Mouse (Mus musculus) forebrain, embryonic 16.5 days (tissue): ENCODE data around the gene Rimkla. TPM values are rescaled to one million over a fixed set of nuclear protein-coding genes. Genes with fewer than 3 reads are reported as not detected.

Experiments
- ATAC-seq: fragments of 200-750 bp; cut with Nextera tagmentation; 2 replicates; pipeline ENCODE4 v1.8.0; 2017; ENCODE audit warnings: mild to moderate bottlenecking, moderate library complexity
- H3K27ac ChIP-seq: fragments of 300-500 bp; sonication (generic); 2 replicates; pipeline ENCODE4 v1.5.1; 2014; ENCODE audit warnings: low read length, control low read depth
- H3K27me3 ChIP-seq: fragments of 300-500 bp; sonication (generic); replicated peaks from 2 replicates; pipeline ENCODE4 v1.6.1; 2014; ENCODE audit warnings: low read length; ENCODE audit not compliant: control insufficient read depth, insufficient read depth
- H3K36me3 ChIP-seq: fragments of 300-500 bp; sonication (generic); 2 replicates; pipeline ENCODE4 v1.6.1; 2014; ENCODE audit not compliant: control insufficient read depth, insufficient read depth
- H3K4me1 ChIP-seq: fragments of 300-500 bp; sonication (generic); replicated peaks from 2 replicates; pipeline ENCODE4 v1.6.1; 2014; ENCODE audit warnings: low read length; ENCODE audit not compliant: control insufficient read depth, insufficient read depth
- H3K4me2 ChIP-seq: fragments of 300-500 bp; sonication (generic); 2 replicates; pipeline ENCODE4 v1.6.1; 2014; ENCODE audit warnings: mild to moderate bottlenecking, low read length, control low read depth
- H3K4me3 ChIP-seq: fragments of 300-500 bp; sonication (generic); replicated peaks from 2 replicates; pipeline ENCODE4 v1.5.1; 2014; ENCODE audit warnings: mild to moderate bottlenecking, low read length, control low read depth
- H3K9ac ChIP-seq: fragments of 300-500 bp; sonication (generic); replicated peaks from 2 replicates; pipeline ENCODE4 v1.6.1; 2014; ENCODE audit warnings: low read depth, low read length, control low read depth
- H3K9me3 ChIP-seq: fragments of 300-500 bp; sonication (generic); 2 replicates; pipeline ENCODE4 v1.6.1; 2016; ENCODE audit warnings: low read length; ENCODE audit not compliant: control insufficient read depth
- WGBS: fragments of 180-500 bp; shearing (Covaris S2); extraction: QIAGEN DNeasy Blood & Tissue Kit; methylation state at CpG from one replicate; pipeline ENCODE4 v1.1.7; 2014; 5-methylcytosine and 5-hydroxymethylcytosine counted together
- polyA plus RNA-seq: library from polyadenylated mRNA; unstranded; fragments of >200 nt; fragmentation: Nextera tagmentation; extraction: Ambion mirVana; gene quantifications from 2 replicates; pipeline ENCODE4 v1.2.1, GENCODE M21; 2015

Rimkla gene
- polyA plus RNA-seq, 1 experiment from 2014 or later: 22.9 TPM

- no peaks in the 10 kb centered on the region for H3K9me3 ChIP-seq
- no peak overlapping the region for H3K9ac ChIP-seq
- H3K36me3 ChIP-seq: no peaks in the 10 kb centered on the region
- H3K27ac ChIP-seq: no peak overlapping the region
- peaks cover 3% of the 10 kb centered on the region for H3K4me1 ChIP-seq
- H3K4me3 ChIP-seq: no peak overlapping the region
- no peak overlapping the region for H3K4me2 ChIP-seq
- H3K27me3 ChIP-seq: no peaks in the 10 kb centered on the region
- no peak for ATAC-seq
- 42% methylated on average over 2 of the region's 2 CpGs for WGBS
Measured at GRCm38 (mm10) chr4:119427680-119428079, 64.7 kb downstream of the Rimkla start.

- WGBS: 69% methylated on average over 2 of the region's 2 CpGs
- Histone ChIP-seq H3K4me2 (no peak overlapping the region), H3K27me3 (no peaks in the 10 kb centered on the region), H3K27ac (no peak overlapping the region), H3K36me3 (no peaks in the 10 kb centered on the region), H3K9ac (no peak overlapping the region), H3K9me3 (no peaks in the 10 kb centered on the region), H3K4me1 (peaks cover 11% of the 10 kb centered on the region), H3K4me3 (no peak overlapping the region)
- no peak for ATAC-seq
Measured at GRCm38 (mm10) chr4:119425601-119426000, 66.8 kb downstream of the Rimkla start.

GRCm38 (mm10) chr4:119425077-119425476 is 67.4 kb downstream of the Rimkla start:
- no peak overlapping the region for H3K4me2 ChIP-seq
- H3K36me3 ChIP-seq: no peaks in the 10 kb centered on the region
- no peaks in the 10 kb centered on the region for H3K9me3 ChIP-seq
- H3K4me3 ChIP-seq: no peak overlapping the region
- WGBS: 90% methylated on average over 2 of the region's 2 CpGs
- no peaks in the 10 kb centered on the region for H3K27me3 ChIP-seq
- H3K4me1 ChIP-seq: peaks cover 11% of the 10 kb centered on the region
- no peak overlapping the region for H3K9ac ChIP-seq
- no peak for ATAC-seq
- H3K27ac ChIP-seq: no peak overlapping the region

GRCm38 (mm10) chr4:119422294-119422964 is 70.0 kb downstream of the Rimkla start, which contains the start of the genes Ppcs and Zmynd12:
TSS of gene Ppcs (minus strand) at chr4:119422420.
TSS of gene Zmynd12 (plus strand) at chr4:119422814.
- Histone ChIP-seq H3K4me3 (peak within 1 kb of the TSS; percentile 77), H3K36me3 (no peaks in the 10 kb centered on the region), H3K27ac (peak within 1 kb of the TSS; percentile 86), H3K4me1 (peaks cover 11% of the 10 kb centered on the region), H3K4me2 (peak within 1 kb of the TSS; percentile 84), H3K9me3 (no peaks in the 10 kb centered on the region), H3K27me3 (no peaks in the 10 kb centered on the region), H3K9ac (peak within 1 kb of the TSS; percentile 75)
- under 1% methylated on average over 52 of the region's 52 CpGs for WGBS
- ATAC-seq: peak; percentile 91

- Histone ChIP-seq H3K9me3 (no peaks in the 10 kb centered on the region), H3K4me1 (peaks cover 11% of the 10 kb centered on the region), H3K27me3 (no peaks in the 10 kb centered on the region), H3K4me3 (peak overlapping the region; percentile 77), H3K36me3 (no peaks in the 10 kb centered on the region), H3K4me2 (peak overlapping the region; percentile 84), H3K27ac (peak overlapping the region; percentile 86), H3K9ac (peak overlapping the region; percentile 75)
- 0% methylated on average over 31 of the region's 31 CpGs for WGBS
- ATAC-seq: no peak; the same call in 1 of the 2 replicates
Measured at GRCm38 (mm10) chr4:119421921-119422293, 70.5 kb downstream of the Rimkla start.

GRCm38 (mm10) chr4:119421191-119421590 is 71.2 kb downstream of the Rimkla start:
- no peak for ATAC-seq
- no peaks in the 10 kb centered on the region for H3K9me3 ChIP-seq
- peak overlapping the region; percentile 77 for H3K4me3 ChIP-seq
- H3K27ac ChIP-seq: no peak overlapping the region
- H3K4me1 ChIP-seq: peaks cover 11% of the 10 kb centered on the region
- peak overlapping the region; percentile 84 for H3K4me2 ChIP-seq
- no peaks in the 10 kb centered on the region for H3K27me3 ChIP-seq
- no peaks in the 10 kb centered on the region for H3K36me3 ChIP-seq
- 71% methylated on average over 3 of the region's 3 CpGs for WGBS
- peak overlapping the region; percentile 75; the same call in 1 of the 2 replicates for H3K9ac ChIP-seq

- Histone ChIP-seq H3K4me1 (peaks cover 18% of the 10 kb centered on the region), H3K27me3 (no peaks in the 10 kb centered on the region)
- ATAC-seq: no peak
Measured at GRCm38 (mm10) chr4:119417894-119418293, 74.5 kb downstream of the Rimkla start.

GRCm38 (mm10) chr4:119417270-119417669 is 75.2 kb downstream of the Rimkla start:
- Histone ChIP-seq H3K36me3 (no peaks in the 10 kb centered on the region), H3K9ac (no peak overlapping the region), H3K4me1 (peaks cover 22% of the 10 kb centered on the region), H3K27ac (no peak overlapping the region), H3K4me2 (no peak overlapping the region), H3K27me3 (no peaks in the 10 kb centered on the region), H3K9me3 (no peaks in the 10 kb centered on the region), H3K4me3 (no peak overlapping the region)
- WGBS: 85% methylated on average over 3 of the region's 3 CpGs
- no peak for ATAC-seq

More at GRCm38 (mm10) chr4:119417894-119418293, 74.5 kb downstream of the Rimkla start:
- no peak overlapping the region for H3K4me3 ChIP-seq
- no peaks in the 10 kb centered on the region for H3K36me3 ChIP-seq
- H3K4me2 ChIP-seq: no peak overlapping the region
- 92% methylated on average over 3 of the region's 3 CpGs for WGBS
- no peaks in the 10 kb centered on the region for H3K9me3 ChIP-seq
- H3K9ac ChIP-seq: no peak overlapping the region
- H3K27ac ChIP-seq: no peak overlapping the region
